Mouse (Mus musculus): ENCODE data around the gene Akap11.

Gene Akap11

GRCm38 (mm10) chr14:78448017-78448416, 88.6 kb downstream of the Akap11 start:
- no peak for DNase-seq (ENCODE audit: low spot score)

DNA sequence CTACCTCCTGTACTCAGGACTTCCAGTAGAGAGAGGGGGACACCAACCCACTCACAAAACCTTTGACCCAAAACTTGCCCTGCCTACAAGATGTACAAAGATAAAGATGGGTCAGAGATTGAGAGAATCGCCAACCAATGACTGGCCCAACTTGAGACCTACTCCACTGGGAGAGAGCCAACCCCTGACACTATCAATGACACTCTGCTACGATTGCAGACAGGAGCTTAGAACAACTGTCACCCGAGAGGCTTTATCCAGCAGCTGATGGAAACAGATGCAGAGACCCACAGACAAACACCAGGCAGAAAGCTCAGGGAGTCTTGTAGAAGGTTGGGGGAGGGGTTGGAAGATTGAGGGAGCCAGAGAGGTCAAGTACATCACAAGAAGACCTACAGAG, 89.1 kb downstream of the Akap11 start:
- DNase-seq (ENCODE audit: low spot score) = no peak
